Mouse (Mus musculus): ENCODE measurements around the gene Gstm2.
A peak's percentile ranks its signal among the peaks of the same experiment; 100 is the strongest.

Gstm2 gene

DNA sequence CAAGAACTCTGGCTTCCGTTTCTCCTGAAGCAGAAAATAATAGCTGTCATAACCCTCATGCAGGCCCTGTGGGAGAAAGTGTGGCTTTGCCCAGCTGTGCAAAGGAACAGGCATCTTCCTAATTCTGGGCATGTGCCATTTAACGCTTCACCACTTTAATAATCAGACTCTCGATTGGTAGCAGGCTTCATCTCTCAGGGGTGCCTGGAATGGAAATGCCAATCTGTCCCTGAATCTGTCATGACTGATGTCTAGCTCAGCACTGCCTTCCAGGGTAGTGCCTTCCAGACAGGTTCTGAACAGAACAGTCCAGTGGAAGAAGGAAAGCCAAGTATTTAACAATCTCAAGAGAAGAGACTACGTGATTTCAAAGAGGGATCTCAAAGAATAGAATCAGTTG is 45.0 kb downstream of the Gstm2 start:
- DNase-seq (ENCODE audit: low spot score) = no peak

DNA sequence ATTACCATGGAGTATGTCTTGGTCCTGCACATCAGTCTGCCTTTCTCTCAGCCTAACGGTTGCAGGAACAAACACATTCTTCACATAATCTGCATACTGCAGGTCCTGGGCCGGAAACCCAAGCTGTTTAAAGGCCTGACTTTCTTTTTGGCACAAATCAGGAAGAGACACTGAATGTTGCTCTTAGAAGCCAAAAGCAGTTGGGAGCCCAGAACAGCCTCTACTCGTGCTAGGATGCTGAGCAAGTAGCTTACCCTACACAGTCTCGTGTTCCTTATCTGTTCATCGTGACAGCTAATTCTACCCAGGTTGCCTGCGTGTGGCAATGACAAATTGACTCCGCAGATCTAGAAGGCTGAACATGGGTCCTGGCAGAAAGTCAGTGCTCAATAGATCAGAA is 45.7 kb downstream of the Gstm2 start:
- DNase-seq (ENCODE audit: low spot score) = no peak

DNA sequence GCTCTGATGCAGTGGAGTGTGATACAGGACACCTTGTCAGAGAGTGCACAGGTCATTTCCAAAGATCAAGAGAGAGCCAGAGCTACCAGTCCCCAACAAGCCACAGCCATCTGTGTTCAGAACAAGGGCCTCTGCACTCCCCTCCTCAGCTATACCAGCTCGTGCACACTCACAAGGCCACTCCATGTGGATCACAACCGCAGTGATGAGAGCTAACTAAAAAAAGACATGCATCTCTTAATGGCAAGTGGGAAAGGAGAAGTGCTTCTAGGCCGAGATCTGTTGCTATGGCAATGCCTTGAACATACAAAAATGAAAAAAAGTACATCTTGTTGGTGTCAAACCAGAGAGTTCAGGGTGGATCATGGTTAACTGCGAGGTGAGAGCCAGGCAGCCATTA is 46.4 kb downstream of the Gstm2 start:
- no peak for DNase-seq (ENCODE audit: low spot score)

DNA sequence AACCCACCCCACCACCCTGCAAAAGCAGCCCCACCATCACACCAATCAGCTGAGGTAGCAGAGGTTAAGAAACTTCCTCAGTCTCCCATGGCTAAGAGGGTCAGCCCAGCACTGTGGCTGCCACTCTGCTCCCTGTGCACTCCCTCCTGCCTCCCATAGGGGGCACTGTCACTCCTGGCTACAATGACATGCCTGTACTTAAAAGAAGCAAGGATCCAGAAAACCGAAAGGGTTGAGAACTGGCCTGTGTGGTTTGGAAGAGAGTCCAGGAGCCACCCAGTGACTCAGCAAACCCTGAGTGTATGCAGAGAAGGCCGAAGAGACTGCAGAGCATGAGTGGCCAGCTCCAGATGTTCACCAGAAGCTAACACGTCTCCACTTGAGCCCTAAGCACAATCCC is 46.9 kb downstream of the Gstm2 start:
- DNase-seq (ENCODE audit: low spot score) = peak; percentile 73

DNA sequence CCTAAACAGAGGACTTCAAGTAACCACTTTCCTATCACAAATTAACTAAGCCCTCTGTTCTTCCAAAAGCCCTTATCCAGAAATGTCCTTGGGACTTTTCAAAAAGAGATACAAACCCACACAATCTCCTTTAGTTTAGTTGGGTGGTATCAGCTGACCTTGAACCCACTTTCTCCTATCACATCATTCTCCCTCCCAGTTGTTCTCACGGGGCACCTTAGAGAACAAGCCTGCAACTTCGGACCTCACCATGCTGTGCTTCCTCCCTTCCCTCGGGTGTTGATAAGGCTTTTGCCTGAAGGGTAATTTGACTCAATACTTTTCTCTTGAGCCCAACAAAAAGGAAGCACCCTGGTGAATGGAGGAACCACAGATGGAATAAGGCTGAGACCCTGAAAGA is 50.4 kb downstream of the Gstm2 start:
- no peak for DNase-seq (ENCODE audit: low spot score)

- DNase-seq (ENCODE audit: low spot score) = no peak
Observed at GRCm38 (mm10) chr3:107935268-107935667, 51.0 kb downstream of the Gstm2 start.

GRCm38 (mm10) chr3:107932128-107932527 is 54.1 kb downstream of the Gstm2 start:
- no peak for DNase-seq (ENCODE audit: low spot score)

All from retina, embryonic 14.5 days (tissue).